Mouse (Mus musculus): ENCODE measurements around the gene Lim2.

The Lim2 gene

DNA sequence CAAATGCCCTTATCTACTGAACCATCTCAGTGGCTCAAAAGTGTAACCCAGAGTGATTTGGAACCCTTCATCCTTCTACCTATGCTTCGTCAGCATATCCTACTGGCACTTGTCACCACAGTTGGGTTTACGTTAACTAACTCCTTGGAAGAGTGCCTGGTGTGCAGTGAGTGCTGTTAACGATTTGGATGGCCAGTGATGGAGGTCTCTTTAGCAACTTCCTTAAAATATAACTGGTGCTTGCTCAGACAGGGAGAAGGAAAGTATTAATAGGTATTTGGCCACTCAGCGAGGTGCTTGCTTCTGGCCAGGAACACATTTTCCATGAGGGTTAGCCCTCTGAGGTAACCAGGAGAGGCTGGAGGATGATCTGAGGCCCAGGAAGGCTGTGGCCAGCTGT is 20.3 kb downstream of the Lim2 start:
- no peak for DNase-seq

DNA sequence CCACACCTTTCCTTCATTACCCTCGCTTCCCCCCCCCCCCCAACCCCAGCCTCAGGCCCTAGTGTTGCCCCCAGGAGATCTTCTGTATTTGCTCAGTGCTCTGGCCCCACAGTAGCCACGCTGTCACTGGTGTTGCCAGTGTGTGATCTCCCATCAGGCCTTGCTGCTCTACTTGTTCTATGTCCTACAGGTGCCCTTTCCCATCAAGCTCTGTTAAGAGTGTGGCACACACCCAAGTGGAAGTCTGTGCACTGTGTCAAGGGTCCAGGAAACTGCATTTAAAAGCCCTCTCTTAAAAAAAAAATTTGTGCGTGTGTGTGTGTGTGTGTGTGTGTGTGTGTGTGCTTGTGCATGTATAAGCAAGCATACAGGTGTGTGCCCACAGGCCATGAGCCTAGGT is 20.8 kb downstream of the Lim2 start:
- DNase-seq: peak; percentile 31

DNA sequence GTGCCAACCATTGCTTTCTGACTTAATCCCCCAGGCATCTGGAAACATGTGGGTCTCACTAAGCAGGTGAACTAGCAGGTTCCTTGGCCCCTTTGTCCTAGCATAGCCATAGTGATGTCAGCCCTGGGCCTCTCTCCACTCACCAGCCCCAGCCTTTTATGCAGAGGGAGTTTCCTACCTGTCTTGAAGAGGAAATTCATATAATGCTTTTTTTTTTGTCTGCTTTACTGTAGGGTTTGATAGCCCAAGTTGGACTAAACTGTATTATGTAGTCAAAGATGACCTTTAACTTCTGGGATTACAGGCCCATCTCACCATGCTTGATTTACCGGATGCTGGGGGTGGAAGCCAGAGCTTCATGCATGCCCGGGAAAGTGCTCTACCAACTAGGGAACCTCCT is 22.3 kb downstream of the Lim2 start:
- DNase-seq: no peak

DNA sequence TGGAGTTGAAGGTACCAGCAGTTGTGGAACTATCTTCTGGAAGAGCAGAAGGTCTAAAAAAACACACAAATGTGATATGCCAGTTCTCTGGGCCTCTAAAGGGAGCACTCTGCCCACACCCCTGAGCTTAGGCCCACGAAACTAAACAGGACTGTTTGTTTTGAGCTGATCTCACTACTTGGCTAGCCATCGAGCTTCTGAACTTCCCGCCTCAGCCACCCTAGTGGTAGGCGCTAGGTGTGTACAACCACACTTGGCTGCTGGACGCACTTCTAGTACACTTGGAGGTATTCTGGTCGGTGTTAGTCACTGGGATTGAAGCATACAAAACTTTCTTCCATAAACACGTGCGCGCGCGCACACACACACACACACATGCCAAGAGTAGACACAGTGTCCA is 24.3 kb downstream of the Lim2 start:
- no peak for DNase-seq

DNA sequence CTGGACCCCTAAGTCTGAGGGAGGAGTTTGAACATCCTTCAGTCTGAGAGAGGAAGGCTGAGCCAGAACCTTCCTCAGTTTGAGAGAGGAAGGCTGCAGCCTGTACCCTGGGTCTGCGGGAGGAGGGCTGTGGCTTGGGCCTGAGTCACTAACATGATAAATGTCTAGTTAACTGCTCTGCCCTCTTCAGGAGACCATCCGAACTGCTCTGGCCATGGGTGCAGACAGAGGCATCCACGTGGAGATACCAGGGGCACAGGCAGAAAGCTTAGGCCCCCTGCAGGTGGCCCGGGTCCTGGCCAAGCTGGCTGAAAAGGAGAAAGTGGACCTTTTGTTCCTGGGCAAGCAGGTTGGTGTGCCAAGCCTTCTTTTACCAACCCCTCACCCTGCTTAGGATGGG is 25.1 kb downstream of the Lim2 start:
- peak; percentile 40 for DNase-seq

DNA sequence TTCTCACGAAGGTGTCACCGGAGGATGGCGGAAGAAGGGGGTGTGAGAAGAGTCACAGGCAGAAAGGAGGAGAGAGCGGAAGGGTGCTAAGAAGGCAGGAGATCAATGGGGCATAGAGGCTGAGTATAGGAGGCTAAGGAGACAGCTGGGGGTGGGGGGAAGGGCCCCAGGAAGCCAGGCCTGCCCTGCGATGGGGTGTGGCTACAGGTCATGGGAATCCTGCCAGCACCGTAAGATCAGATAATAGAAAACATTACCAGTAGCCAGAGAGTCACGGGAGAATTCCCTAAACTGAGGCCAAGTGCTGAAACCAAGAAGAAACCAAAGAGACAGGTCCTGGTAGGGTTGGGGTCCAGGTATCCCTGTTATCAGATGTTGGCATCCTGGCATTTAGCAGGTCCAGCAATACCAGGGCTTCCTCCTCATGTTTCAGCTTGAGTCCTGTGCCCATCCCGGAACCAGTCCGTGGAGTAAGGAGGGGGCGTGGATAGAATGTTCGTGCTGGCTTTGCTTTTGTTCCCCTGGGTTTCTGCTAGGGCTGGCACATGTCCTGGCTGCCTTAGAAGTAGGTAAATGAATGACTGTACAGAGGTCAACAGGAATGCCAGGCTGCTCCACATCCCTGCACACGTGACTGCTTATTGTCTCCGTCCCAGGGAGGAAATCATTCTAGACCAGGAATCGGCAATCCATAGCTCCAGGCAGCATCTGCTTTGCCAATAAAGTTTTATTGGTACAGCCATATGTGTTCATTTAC is 26.3 kb downstream of the Lim2 start:
- DNase-seq: peak; percentile 55

DNA sequence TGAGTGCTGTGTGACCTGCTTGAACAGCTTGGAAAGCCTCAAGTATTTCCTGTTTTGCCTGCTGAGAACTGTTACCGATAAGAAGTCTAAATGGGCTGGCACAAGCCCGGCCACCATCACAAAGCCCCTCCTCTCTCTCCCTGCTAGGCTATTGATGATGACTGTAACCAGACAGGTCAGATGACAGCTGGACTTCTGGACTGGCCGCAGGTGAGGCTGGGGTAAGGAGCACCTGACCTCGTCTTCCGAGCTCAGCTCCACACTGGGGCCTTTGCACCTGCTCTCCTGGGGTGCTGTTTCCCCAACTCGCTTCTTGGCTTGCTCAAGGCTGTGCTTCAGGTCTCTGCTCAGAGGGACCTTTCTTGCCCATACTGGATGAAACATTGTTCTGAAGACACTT is 26.9 kb downstream of the Lim2 start:
- no peak for DNase-seq

DNA sequence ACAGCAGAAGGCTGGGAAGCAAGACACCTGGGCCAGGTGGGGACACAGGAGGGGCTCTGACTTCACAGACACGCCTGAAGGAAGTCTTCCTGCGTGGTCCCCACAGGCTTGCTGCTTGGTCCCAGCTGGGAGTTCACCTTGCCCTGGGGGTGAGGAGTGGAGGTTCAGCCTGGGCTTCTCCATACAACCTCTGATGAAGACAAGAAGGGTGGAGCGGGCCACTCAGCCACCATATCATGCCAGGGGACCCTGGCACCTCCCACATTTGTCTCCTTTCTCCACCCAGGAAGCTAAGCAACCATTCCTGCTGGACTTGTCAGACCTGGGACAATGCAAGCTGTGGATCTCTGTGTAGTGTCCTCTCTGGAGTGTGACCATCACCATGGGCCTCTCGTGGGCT is 35.4 kb downstream of the Lim2 start, which contains the start of gene Vsig10l:
Gene Vsig10l, plus strand, starts transcription at position 301 of the 400 bp plus-strand sequence.
- DNase-seq: no peak

DNA sequence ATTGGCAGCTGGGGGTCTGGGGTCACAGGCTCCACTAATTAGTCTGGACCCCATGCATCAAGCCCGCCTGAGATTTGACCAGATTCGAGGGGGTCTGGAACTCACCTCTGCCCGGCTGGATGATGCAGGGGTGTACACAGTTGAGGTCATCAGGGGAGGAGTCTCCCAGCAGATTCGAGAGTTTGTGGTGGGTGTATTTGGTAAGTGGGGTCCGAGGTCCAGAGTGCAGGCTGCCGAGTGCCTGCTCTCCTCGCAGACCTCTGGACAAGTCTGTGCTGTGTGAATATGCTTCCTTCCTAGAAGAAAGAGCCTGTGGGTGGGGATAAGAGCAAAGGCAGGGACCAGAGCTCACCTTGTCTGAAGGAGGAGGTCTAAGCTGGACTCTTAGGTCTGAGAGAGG is 36.5 kb downstream of the Lim2 start:
- DNase-seq: no peak

DNA sequence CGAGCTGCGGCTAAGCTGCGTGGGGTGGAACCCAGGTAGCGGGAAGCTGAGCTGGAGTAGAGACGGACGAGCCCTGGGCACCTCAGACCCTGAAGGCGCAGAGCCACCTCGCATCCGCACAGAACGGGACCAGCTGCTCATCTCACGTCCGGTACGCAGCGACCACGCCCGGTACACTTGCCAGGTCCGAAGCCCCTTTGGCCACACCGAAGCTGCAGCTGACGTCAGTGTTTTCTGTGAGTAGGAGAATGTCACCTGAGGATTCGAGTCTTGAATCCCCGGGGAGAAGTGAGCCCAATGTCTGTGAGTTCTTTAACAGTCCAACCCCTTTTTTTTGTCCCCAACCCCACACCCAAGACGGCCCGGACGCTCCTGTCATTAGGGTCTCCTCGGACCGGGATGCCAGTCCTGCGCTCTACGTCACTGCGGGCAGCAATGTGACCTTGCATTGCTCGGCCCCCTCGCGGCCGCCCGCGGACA is 37.4 kb downstream of the Lim2 start:
- peak; percentile 41 for DNase-seq

DNA sequence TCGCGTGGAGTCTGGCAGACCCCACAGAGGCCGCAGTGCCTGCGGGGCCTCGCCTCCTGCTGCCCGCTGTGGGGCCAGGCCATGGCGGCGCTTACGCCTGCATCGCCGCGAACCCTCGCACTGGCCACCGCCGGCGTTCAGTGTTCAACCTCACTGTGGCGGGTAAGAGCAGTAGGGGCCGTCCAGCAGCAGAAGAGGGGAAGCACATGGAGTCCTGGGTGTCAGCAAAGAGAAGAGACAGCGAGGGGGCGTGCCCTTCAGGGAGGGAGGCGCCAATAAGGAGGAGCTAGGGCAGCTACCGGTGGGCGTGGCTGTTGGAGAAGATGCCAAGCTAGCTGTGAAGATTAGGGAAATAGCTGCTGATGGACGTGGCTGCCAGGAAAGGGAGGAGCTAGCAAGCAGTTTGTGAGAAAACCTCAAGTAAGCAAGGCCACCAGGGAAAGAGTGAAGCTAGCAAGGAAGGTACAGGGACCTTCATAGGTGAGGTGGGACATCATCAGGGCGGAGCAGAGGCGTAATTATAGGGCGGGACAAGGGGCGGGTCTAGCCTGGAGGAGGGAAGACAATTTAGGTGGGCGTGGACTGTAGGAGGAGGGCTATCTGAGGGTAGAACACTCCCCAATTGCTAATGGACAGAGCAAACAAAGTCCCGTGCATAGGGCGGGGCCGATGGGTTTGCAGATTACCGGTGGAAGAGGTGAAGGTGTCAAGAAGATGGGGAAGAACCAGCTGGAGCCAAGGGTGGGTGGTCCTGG is 38.1 kb downstream of the Lim2 start:
- peak; percentile 95 for DNase-seq

DNA sequence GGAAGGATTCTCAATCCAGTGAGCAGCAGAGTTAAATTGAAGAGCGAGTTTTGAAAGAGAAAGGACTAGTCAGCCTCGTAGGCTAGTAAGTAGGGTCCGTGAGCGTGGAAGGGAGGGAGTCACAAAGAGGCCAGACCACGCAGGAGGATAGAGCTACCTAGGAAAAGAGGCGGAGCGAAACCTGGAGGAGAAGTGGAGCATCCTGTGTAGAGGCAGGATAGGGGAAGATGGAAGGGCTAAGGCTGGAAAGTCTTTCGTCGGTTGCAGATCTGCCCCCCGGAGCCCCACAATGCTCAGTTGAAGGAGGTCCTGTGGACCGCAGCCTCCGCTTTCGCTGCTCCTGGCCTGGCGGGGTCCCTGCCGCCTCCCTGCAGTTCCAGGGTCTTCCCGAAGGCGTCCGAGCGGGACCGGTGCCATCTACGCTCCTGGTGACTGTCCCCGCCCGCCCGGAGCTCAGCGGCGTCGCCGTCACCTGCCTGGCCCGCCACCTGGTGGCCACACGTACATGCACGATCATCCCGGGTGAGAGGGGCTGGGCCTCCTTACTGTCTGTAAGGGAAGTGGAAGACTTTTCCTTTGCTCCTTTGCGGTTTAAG is 38.7 kb downstream of the Lim2 start:
- DNase-seq: peak; percentile 92

DNA sequence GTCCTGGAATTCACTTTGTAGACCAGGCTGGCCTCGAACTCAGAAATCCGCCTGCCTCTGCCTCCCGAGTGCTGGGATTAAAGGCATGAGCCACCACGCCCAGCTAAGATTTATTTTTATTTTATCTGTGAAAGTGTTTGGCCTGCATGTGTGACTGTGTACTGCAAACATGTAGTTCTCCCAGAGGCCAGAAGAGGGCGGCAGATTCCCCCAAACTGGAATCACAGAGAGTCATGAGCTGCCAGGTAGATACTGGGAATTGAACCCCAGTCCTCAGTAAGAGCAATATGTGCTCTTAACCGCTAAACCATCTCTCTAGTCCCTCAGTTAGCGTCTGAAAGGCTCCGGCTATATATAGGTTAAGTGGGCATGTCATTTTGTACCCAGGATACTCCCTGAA is 42.9 kb downstream of the Lim2 start:
- peak; percentile 51 for DNase-seq

DNA sequence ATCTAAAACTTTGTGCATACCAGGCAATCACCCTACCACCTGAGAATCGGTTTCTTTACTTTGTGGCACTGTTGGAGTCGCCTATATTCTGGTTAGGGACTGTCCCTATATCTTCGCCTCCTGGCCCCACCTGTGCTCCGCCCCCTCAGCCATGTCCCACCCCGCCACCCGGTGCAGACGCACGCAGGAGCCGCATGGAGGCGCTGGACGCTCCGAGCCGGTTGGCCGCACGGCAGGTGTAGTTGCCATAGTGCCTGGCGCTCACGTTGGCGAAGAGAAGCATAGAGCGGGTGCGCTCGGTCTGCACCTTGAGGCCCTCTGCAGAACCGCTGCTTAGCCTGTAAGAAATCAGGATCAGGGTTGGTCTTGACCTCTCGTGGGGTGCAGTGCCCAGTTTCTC is 48.2 kb downstream of the Lim2 start:
- peak; percentile 40 for DNase-seq

DNA sequence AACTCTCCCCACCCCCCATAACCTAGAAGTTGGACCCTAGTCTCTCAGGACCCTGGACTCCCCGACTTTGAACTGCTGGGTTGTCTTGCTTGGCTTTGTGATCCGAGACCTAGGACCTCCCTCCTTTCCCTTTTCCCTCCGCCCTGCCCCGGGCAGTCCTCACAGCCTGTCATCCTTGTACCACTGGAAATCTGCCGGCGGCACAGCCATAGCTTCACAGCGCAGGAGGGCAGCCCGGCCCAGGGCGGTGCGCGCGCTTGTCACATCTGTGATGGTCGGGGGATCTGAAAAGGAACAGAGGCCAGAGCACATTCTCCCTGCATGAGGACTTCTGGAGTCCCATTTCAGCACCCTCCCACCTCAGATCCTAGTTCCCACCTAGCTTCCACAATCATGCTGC is 48.9 kb downstream of the Lim2 start:
- no peak for DNase-seq

DNA sequence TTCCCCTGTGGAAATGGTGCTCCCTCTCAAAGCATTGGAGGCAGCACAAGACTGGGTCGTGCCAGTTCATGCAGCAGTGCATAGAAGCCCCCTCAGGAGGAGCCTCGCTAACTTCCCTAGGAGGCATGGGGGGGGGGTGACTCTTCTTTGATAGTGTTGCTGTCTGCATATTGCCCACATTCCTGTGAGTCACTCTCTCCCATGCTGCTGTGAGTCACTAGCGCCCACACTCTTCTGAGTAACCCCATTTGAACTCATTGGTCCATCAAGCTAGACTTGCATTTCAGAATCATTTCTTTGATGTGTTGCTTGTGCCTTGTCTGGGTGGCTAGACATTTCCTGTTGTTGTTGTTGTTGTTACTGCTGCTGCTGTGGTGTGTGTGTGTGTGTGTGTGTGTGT is 53.7 kb downstream of the Lim2 start:
- no peak for DNase-seq

DNA sequence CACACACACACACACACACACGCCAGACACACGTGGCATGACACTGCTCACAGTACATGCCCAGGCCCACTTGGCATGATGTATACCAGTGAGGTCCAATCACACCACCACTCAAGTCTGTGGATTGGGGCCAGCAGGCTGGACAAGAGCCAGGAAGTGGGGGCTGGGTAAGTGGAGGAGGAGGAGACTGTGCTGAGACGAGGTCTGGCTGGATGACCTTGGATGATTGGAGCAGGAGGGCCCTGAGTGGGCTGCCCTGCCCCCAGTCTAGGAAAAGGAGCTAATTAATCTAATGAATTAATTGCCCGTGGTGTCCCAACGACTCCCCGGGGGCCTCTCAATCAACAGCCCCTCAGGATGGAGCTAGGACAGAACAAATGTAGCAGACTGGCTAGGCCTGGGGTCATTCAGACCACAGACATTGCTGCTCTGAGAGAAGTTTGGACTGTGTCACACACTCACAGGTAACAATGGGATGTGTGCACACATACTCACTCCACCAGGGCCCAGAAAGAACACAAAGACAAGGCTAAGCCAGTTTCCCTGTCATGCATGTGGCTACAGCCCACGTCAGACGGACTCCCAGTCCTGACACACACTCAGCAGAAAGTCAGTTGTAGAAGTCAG is 54.7 kb downstream of the Lim2 start:
- peak; percentile 70 for DNase-seq

DNA sequence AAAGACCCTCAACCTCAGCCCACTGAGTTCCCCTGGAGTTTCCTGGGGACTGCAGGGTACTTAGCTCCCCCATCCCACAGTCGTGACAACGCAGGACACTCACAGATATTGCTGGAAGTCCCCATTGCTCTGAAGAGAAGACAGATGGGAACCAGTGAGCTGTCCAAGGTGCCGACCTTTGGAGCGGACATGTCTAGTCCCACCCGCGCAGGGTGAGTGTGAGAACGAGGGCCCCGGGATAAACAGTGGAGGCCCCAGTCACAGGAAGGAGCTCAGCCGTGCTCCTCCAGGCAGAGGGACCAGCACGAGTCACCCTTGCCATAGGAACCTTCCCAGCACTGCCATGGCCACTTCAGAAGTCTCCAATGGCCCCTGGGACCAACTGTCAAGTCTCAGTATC is 55.8 kb downstream of the Lim2 start:
- DNase-seq: peak; percentile 69

All from kidney, postnatal 10 days (tissue).